Mouse (Mus musculus) limb, embryonic 11.5 days (tissue): Measurements from ENCODE around the gene Tmem245. TPM values are rescaled to one million over a fixed set of nuclear protein-coding genes. Genes with fewer than 3 reads are reported as not detected.
A peak's percentile ranks its signal among the peaks of the same experiment; 100 is the strongest.
"Not testable (repeated sequence)": the region's sequence is repeated elsewhere in the genome, so short reads cannot be mapped to it uniquely, and the experiment has no call there.

Experiments used
- ATAC-seq: fragments of 200-750 bp; cut with Nextera tagmentation; 2 replicates; pipeline ENCODE4 v1.8.0; 2017; ENCODE audit warnings: low read depth; ENCODE audit not compliant: insufficient number of reproducible peaks, low FRiP score, low TSS enrichment
- DNase-seq: peaks from one replicate; pipeline ENCODE4 v3.0.0-alpha.2; 2015; ENCODE audit warnings: low spot score
- H3K27ac ChIP-seq: fragments of 300-500 bp; sonication (generic); replicated peaks from 2 replicates; pipeline ENCODE4 v1.5.1; 2014; ENCODE audit warnings: low read depth, mild to moderate bottlenecking, low read length
- H3K27me3 ChIP-seq: fragments of 300-500 bp; sonication (generic); 2 replicates; pipeline ENCODE4 v1.6.1; 2014; ENCODE audit warnings: mild to moderate bottlenecking, low read length, mixed read lengths; ENCODE audit not compliant: control insufficient read depth, insufficient read depth
- H3K36me3 ChIP-seq: fragments of 300-500 bp; sonication (generic); 2 replicates; pipeline ENCODE4 v1.6.1; 2014; ENCODE audit warnings: mild to moderate bottlenecking, low read length, moderate library complexity, mixed read lengths; ENCODE audit not compliant: control insufficient read depth, insufficient read depth
- H3K4me1 ChIP-seq: fragments of 300-500 bp; sonication (generic); 2 replicates; pipeline ENCODE4 v1.6.1; 2014; ENCODE audit warnings: low read length, mixed read lengths; ENCODE audit not compliant: control insufficient read depth, insufficient read depth
- H3K4me2 ChIP-seq: fragments of 300-500 bp; sonication (generic); 2 replicates; pipeline ENCODE4 v1.6.1; 2014; ENCODE audit warnings: low read depth, mild to moderate bottlenecking, moderate library complexity; ENCODE audit not compliant: severe bottlenecking
- H3K4me3 ChIP-seq: fragments of 300-500 bp; sonication (generic); 2 replicates; pipeline ENCODE4 v1.5.1; 2014; ENCODE audit warnings: low read depth, low read length
- H3K9ac ChIP-seq: fragments of 300-500 bp; sonication (generic); 2 replicates; pipeline ENCODE4 v1.6.1; 2014; ENCODE audit warnings: mild to moderate bottlenecking, low read length
- H3K9me3 ChIP-seq: fragments of 300-500 bp; sonication (generic); 2 replicates; pipeline ENCODE4 v1.6.1; 2016; ENCODE audit warnings: low read length; ENCODE audit not compliant: control insufficient read depth
- WGBS: fragments of 180-500 bp; shearing (Covaris S2); extraction: QIAGEN DNeasy Blood & Tissue Kit; methylation state at CpG from one replicate; pipeline ENCODE4 v1.1.7; 2014; 5-methylcytosine and 5-hydroxymethylcytosine counted together
- polyA plus RNA-seq: library from polyadenylated mRNA; unstranded; fragments of >200 nt; fragmentation: Nextera tagmentation; extraction: Ambion mirVana; gene quantifications from 2 replicates; pipeline ENCODE4 v1.2.1, GENCODE M21; 2014

Tmem245 gene
- polyA plus RNA-seq, 1 experiment from 2014 or later = 8.8 TPM

DNA sequence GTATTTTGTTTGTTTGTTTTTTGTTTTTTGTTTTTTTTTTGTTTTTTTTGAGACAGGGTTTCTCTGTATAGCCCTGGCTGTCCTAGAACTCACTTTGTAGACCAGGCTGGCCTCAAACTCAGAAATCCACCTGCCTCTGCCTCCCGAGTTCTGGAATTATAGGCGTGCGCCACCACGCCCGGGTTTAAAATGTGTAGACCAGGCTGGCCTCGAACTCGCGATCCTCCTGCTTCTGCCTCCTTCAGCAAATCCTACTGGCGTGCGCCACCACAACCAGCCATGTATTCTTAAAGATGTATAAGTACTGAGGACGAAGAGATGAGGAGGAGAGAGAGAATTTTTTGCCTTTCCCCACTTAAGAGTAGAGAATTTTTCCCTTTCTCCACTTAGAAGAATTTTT, 76.7 kb downstream of the Tmem245 start:
- H3K27ac ChIP-seq, H3K4me2 ChIP-seq, H3K9me3 ChIP-seq, H3K36me3 ChIP-seq, H3K4me3 ChIP-seq, H3K4me1 ChIP-seq, H3K27me3 ChIP-seq, DNase-seq, ATAC-seq, H3K9ac ChIP-seq: not testable (repeated sequence)
- 94% methylated on average over 11 of the region's 11 CpGs for WGBS

DNA sequence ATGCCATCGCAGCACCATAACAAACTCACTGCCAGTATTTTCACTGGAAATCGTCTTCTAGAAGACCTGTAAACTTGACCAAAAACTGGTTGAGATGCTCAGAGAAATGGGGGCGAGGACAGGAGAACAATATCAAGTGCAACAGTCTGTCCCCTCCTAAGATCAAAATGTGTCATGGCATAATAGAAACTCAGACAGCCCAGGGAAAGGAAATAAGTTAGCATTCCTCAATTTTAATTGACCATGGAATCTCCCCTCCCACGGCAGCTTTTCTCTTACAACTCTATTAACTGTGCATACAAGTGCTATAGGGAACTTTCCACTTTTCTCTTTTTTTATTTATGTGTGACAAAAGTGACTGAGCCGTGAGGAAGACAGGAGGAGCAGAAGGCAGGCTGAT, 79.5 kb downstream of the Tmem245 start:
- WGBS = 88% methylated on average over 5 of the region's 5 CpGs
- Histone ChIP-seq H3K4me2 (no peak overlapping the region), H3K27me3 (no peaks in the 10 kb centered on the region), H3K4me3 (no peak overlapping the region), H3K4me1 (peaks cover 7% of the 10 kb centered on the region; the same call in 1 of the 2 replicates), H3K9ac (no peak overlapping the region), H3K9me3 (no peaks in the 10 kb centered on the region), H3K36me3 (no peaks in the 10 kb centered on the region), H3K27ac (no peak overlapping the region)
- ATAC-seq (no peak), DNase-seq (no peak)

DNA sequence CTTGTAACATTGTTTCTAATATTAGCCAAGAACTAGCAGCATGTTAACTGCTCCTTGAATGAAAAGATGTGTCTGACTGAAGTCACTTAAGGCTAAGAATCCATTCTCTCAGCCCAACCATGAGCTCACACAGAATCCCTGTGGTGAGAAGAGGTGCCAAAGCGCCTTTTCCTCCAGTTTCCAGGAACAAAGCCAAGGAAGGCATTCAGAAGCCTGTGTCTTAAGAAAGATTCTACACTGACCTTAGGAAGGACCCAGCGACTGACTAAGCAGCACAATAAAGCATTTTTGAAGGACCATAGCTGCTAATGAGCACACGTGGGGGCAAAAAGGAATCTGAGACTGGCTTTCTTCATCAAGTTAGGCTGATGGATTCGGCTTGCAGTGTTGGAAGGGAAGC, 81.3 kb downstream of the Tmem245 start:
- 60% methylated on average over 4 of the region's 4 CpGs for WGBS
- no peak for DNase-seq
- H3K27ac ChIP-seq = no peak overlapping the region

DNA sequence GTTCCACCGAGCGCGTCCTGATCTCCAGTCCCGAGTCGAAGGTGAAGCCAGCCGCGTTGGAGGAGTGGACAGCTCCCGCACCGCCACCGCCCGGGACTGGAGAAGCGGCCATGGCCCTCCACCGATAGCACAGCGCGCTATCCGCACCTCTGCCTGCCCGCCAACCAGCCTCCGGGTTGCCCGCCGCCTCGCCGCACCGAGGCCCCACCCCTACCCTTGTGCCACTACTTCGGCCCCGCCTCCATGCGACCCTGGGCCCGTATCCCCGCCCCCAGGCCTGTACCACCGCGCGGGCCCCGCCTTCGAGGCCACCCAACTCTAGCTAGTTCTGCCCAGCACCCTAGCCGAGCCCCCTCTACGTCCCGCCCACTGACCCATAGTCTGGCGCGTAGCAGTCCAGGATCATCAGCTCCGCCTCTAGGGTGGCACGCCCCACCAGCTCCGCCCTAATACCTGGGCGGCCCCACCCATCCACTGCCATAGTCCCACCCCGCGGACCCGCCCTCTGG, 82.2 kb downstream of the Tmem245 start, which contains the start of gene Ctnnal1:
TSS of gene Ctnnal1 (minus strand) at position 186 of the 509 bp plus-strand sequence.
- peak within 1 kb of the TSS; percentile 85 for H3K4me3 ChIP-seq
- ATAC-seq (peak; percentile 96), DNase-seq (peak; percentile 93)
- no peaks in the 10 kb centered on the region for H3K27me3 ChIP-seq
- H3K4me1 ChIP-seq = peaks cover 7% of the 10 kb centered on the region; the same call in 1 of the 2 replicates
- peak within 1 kb of the TSS; percentile 87 for H3K9ac ChIP-seq
- H3K27ac ChIP-seq = peak within 1 kb of the TSS; percentile 62
- WGBS = under 1% methylated on average over 42 of the region's 45 CpGs
- peak within 1 kb of the TSS; percentile 92 for H3K4me2 ChIP-seq
- no peaks in the 10 kb centered on the region for H3K9me3 ChIP-seq
- no peaks in the 10 kb centered on the region for H3K36me3 ChIP-seq

More for the DNA sequence above, 81.3 kb downstream of the Tmem245 start:
- Histone ChIP-seq H3K9me3 (no peaks in the 10 kb centered on the region), H3K4me2 (no peak overlapping the region), H3K36me3 (no peaks in the 10 kb centered on the region), H3K27me3 (no peaks in the 10 kb centered on the region), H3K9ac (no peak overlapping the region), H3K4me1 (peaks cover 7% of the 10 kb centered on the region; the same call in 1 of the 2 replicates), H3K4me3 (no peak overlapping the region)
- ATAC-seq = no peak

DNA sequence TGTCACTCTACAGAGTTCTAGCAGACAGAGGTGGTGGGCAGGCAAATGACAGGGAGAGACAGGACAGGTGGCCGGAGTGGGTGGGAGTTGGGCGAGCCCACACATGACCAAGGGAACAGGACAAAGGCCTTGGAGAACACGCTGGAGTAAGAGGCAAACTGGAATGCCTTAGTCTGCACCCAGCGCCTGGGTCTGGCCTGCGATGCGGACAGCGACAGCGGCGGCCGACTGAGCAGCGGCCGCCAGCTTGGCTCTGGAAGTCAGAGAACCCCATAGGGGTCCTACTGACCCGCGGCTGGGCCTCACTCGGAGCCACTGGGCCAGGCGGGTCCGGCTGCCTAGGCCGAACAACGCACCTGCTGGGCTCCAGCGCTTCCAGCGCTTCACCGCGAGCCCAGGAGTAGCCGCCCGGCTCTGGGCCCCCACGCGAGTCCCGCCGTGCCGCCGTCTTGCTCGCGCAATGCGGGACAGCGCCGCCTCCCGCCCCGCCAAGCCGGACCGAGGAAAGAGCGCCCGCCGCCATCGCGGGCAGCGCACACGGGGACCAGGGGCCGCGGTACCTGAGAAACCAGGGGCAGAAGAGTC, 82.7 kb downstream of the Tmem245 start:
- no peaks in the 10 kb centered on the region for H3K36me3 ChIP-seq
- ATAC-seq = peak; percentile 65
- under 1% methylated on average over 41 of the region's 49 CpGs for WGBS
- H3K27me3 ChIP-seq = no peaks in the 10 kb centered on the region
- DNase-seq = peak; percentile 62
- peak overlapping the region; percentile 62 for H3K27ac ChIP-seq
- H3K4me2 ChIP-seq = peak overlapping the region; percentile 92
- H3K9me3 ChIP-seq = no peaks in the 10 kb centered on the region
- H3K4me1 ChIP-seq = peaks cover 7% of the 10 kb centered on the region; the same call in 1 of the 2 replicates
- peak overlapping the region; percentile 85 for H3K4me3 ChIP-seq
- peak overlapping the region; percentile 87 for H3K9ac ChIP-seq

DNA sequence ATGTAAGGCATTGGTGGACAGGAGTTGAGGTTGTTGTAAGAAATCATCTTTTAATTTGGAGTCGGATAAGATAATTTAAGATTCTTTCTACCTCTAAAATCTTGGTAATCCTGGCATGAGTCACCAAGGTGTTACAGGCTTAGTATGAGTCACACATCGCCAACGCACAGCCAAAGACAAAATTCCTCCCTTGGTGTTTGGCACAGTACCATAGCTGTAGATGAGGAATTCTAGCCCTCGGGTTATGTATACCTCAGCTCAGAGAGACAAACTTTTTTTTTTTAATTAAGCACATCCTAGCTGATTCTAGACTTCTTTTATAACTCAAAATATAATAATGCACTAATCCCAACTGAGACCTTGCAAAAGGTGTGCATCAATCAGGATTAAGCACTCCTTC, 83.2 kb downstream of the Tmem245 start:
- peak overlapping the region; percentile 87 for H3K9ac ChIP-seq
- no peaks in the 10 kb centered on the region for H3K27me3 ChIP-seq
- H3K4me1 ChIP-seq = peaks cover 7% of the 10 kb centered on the region; the same call in 1 of the 2 replicates
- peak overlapping the region; percentile 92 for H3K4me2 ChIP-seq
- H3K9me3 ChIP-seq = no peaks in the 10 kb centered on the region
- 62% methylated on average over 4 of the region's 4 CpGs for WGBS
- H3K27ac ChIP-seq = no peak overlapping the region
- H3K36me3 ChIP-seq = no peaks in the 10 kb centered on the region
- peak overlapping the region; percentile 85 for H3K4me3 ChIP-seq
- ATAC-seq = no peak
- DNase-seq = no peak

DNA sequence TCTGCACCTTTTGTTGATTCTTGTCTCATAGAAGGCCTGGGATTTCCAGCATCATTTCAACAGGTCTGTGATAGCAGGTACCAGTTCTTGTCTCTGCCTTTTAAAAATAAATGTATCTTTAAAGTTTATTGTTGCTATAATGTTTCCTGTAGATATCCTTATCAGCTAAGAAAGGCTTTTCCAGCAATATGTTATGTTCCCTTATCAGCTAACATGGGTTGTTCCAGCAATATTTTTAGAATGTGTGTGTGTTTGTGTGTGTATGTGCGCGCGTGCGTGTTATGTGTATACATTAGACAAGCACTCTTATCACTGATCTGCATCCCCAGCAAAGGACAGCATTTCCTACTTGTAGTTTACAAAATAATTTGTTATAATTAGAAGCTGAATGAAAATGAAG, 85.7 kb downstream of the Tmem245 start:
- H3K36me3 ChIP-seq = no peaks in the 10 kb centered on the region
- H3K9ac ChIP-seq = no peak overlapping the region
- no peaks in the 10 kb centered on the region for H3K27me3 ChIP-seq
- no peaks in the 10 kb centered on the region for H3K9me3 ChIP-seq
- no peak overlapping the region for H3K4me3 ChIP-seq
- ATAC-seq = no peak
- over 99% methylated on average over 4 of the region's 4 CpGs for WGBS
- H3K27ac ChIP-seq = no peak overlapping the region
- DNase-seq = no peak
- no peak overlapping the region for H3K4me2 ChIP-seq
- H3K4me1 ChIP-seq = peaks cover 7% of the 10 kb centered on the region; the same call in 1 of the 2 replicates

DNA sequence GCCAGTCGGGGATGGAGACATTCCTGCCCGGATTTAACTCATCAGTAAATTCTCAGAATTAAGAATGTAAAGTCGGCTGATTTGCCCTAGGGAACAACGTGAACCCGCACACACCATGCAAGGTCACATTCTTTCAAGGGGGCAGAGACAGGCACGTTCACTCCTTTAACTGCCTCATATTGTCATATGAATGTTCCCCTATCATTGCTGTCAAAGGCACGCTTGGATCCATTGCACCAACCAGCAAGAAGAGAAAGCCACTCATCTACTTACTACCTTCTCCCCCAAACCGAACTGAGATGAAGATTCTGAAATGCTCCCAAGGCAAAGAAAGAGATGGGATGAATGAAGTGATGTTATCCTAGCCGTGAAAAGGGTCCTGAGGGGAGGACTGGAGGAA, 88.5 kb downstream of the Tmem245 start:
- no peaks in the 10 kb centered on the region for H3K9me3 ChIP-seq
- H3K27ac ChIP-seq = no peak overlapping the region
- 84% methylated on average over 9 of the region's 9 CpGs for WGBS
- DNase-seq (no peak), ATAC-seq (no peak)
- H3K4me2 ChIP-seq = no peak overlapping the region
- H3K36me3 ChIP-seq = no peaks in the 10 kb centered on the region
- H3K27me3 ChIP-seq = no peaks in the 10 kb centered on the region
- H3K4me1 ChIP-seq = peaks cover 3% of the 10 kb centered on the region; the same call in 1 of the 2 replicates
- no peak overlapping the region for H3K4me3 ChIP-seq
- no peak overlapping the region for H3K9ac ChIP-seq
